Mouse (Mus musculus): ENCODE results near the gene Tlr9.

The Tlr9 gene

GRCm38 (mm10) chr9:106231816-106232215 lies 9.4 kb downstream of the Tlr9 start:
- no peak for DNase-seq (ENCODE audit: low read depth, low spot score)

GRCm38 (mm10) chr9:106232956-106233355 lies 10.6 kb downstream of the Tlr9 start:
- no peak for DNase-seq (ENCODE audit: low read depth, low spot score)

- DNase-seq (ENCODE audit: low read depth, low spot score) = no peak
These were observed 11.6 kb downstream of the Tlr9 start for GRCm38 (mm10) chr9:106233953-106234352.

- DNase-seq (ENCODE audit: low read depth, low spot score) = no peak
These were observed 12.9 kb downstream of the Tlr9 start for GRCm38 (mm10) chr9:106235194-106235830.

- DNase-seq (ENCODE audit: low read depth, low spot score) = no peak
These were observed 13.9 kb downstream of the Tlr9 start for GRCm38 (mm10) chr9:106236156-106236817.

GRCm38 (mm10) chr9:106236818-106237211 lies 14.4 kb downstream of the Tlr9 start:
- DNase-seq (ENCODE audit: low read depth, low spot score) = no peak

GRCm38 (mm10) chr9:106237401-106237800 lies 15.0 kb downstream of the Tlr9 start:
- no peak for DNase-seq (ENCODE audit: low read depth, low spot score)

- DNase-seq (ENCODE audit: low read depth, low spot score) = no peak
These were observed 15.5 kb downstream of the Tlr9 start for GRCm38 (mm10) chr9:106237878-106238277.

- DNase-seq (ENCODE audit: low read depth, low spot score) = no peak
These were observed 19.3 kb downstream of the Tlr9 start for GRCm38 (mm10) chr9:106241541-106242164.

GRCm38 (mm10) chr9:106242813-106243488 lies 20.6 kb downstream of the Tlr9 start:
- DNase-seq (ENCODE audit: low read depth, low spot score) = no peak

GRCm38 (mm10) chr9:106249550-106249949 lies 27.2 kb downstream of the Tlr9 start:
- DNase-seq (ENCODE audit: low read depth, low spot score) = no peak

GRCm38 (mm10) chr9:106250245-106250644 lies 27.8 kb downstream of the Tlr9 start:
- DNase-seq (ENCODE audit: low read depth, low spot score) = no peak

- no peak for DNase-seq (ENCODE audit: low read depth, low spot score)
These were observed 28.7 kb downstream of the Tlr9 start for GRCm38 (mm10) chr9:106251066-106251465.

GRCm38 (mm10) chr9:106254001-106254400 lies 31.6 kb downstream of the Tlr9 start:
- no peak for DNase-seq (ENCODE audit: low read depth, low spot score)

GRCm38 (mm10) chr9:106258412-106258811 lies 36.0 kb downstream of the Tlr9 start:
- DNase-seq (ENCODE audit: low read depth, low spot score) = no peak

GRCm38 (mm10) chr9:106258990-106259389 lies 36.6 kb downstream of the Tlr9 start:
- no peak for DNase-seq (ENCODE audit: low read depth, low spot score)

- no peak for DNase-seq (ENCODE audit: low read depth, low spot score)
These were observed 38.7 kb downstream of the Tlr9 start for GRCm38 (mm10) chr9:106261058-106261457.

- DNase-seq (ENCODE audit: low read depth, low spot score) = no peak
These were observed 39.1 kb downstream of the Tlr9 start for GRCm38 (mm10) chr9:106261491-106261890.

- DNase-seq (ENCODE audit: low read depth, low spot score) = no peak
These were observed 39.7 kb downstream of the Tlr9 start for GRCm38 (mm10) chr9:106262075-106262474.

- DNase-seq (ENCODE audit: low read depth, low spot score) = no peak
These were observed 41.1 kb downstream of the Tlr9 start for GRCm38 (mm10) chr9:106263381-106263924.

- DNase-seq (ENCODE audit: low read depth, low spot score) = no peak
These were observed 43.1 kb downstream of the Tlr9 start for GRCm38 (mm10) chr9:106265358-106266075.

All from ES-CJ7 (cell line).